Mouse (Mus musculus) c-Kit-positive CD71-positive TER-119-positive erythroid progenitor cells, embryonic 14.5 days (primary cell): ENCODE measurements at regions not wholly inside any gene's neighbourhood (a gene's known extent, or its start where the extent isn't known, plus 50 kb on each side); places are given as distances from the start of the nearest gene placed in this dataset.

Source experiments
- DNase-seq: peaks from one replicate; pipeline ENCODE4 v3.0.0-alpha.2; 2013; ENCODE audit warnings: low spot score

DNA sequence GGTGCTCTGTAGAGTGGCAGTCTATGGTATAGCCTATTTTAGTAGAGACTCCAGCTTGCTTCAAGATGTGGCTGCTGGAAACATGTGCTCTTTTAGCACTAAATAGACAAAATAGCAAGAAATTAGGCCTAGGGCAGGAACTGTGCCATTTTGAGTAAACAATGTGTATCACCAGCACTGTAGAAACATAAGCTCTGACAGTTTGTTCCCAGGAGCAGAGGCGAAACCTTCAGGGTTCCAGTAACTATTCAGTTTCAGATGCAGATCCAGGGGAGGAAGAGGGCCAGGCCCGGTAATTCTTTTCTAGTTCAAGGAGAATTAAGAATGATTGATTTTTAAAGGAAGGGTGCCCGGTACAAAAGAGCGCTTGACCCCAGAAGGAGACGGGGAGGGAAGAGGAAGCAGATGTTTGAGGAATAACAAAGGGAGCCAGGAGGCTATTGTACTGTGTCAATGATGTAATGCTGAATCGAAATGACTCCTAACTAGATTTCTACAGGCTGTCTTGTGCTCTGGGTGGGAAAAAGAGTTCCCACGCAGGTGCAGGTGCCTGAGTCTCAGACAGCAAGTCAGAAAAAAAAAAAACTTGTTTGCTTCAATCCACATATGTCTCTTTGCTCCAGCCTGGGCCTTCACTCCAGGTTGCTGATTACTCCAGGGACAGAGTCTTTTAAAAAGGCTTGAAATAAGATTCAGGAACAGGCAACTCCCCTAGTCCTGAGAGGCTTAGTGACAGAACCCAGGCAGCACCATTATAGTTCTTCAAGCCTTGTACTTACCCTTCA lies 57.4 kb upstream of the Tex13c2 start:
- no peak for DNase-seq
